Comparison of ENCODE assay signal across 13 mouse cellular contexts in genomic region chr5:33726891-33727290, GRCm38 (mm10). TPM values are rescaled to one million over a fixed set of nuclear protein-coding genes. Genes with fewer than 3 reads are reported as not detected.
DNase-seq lines count a peak whose midpoint lies in the region; ATAC-seq and TF ChIP-seq lines count a peak whose summit lies in the region.
"Had no signal": no experiment of that assay in that cellular context is flagged by ENCODE, and none has a peak within 500 bp of the region (broad histone marks: within the 10 kb centered on the region; RNA-seq: fewer than 3 reads in every experiment).

No protein-coding gene starts in this region.

- DNase-seq in left cerebral cortex, adult 2 months (ENCODE audit: extremely low spot score in 1 of 2, low spot score in 2 of 2): no peak
- DNase-seq in left cerebral cortex, postnatal 36 days (ENCODE audit: low spot score in 2 of 2): no peak
- DNase-seq in right cerebral cortex, adult 18-20 months: peak; percentile 27
- no peak for DNase-seq in right cerebral cortex, postnatal 10 days (ENCODE audit: low spot score in 2 of 2)
- DNase-seq in gastrocnemius, adult 18-20 months (ENCODE audit: low spot score): no peak
- DNase-seq: heart, postnatal 4 days; kidney, adult 11 months had no signal

- TF ChIP-seq CTCF in left cerebral cortex, adult 2 months (IDR thresholded peaks at IDR 0.05): no peak

- peak overlapping the region; percentile 16 for H3K9ac ChIP-seq in midbrain, embryonic 13.5 days (replicated peaks)
- H3K9ac ChIP-seq: limb, embryonic 15.5 days had no signal

- WGBS in midbrain, embryonic 13.5 days: 71% methylated on average over 1 of the region's 1 CpGs

- intact Hi-C loops in left cerebral cortex, adult 2 months (cut with DNase I): no loop called here
- intact Hi-C loops in left cerebral cortex, postnatal 36 days (cut with DNase I): no loop called here

- H3K36me3 ChIP-seq in midbrain, embryonic 13.5 days: peaks cover 33% of the 10 kb centered on the region

- H3K27ac ChIP-seq in left cerebral cortex, adult 2 months: peak overlapping the region; percentile 53
- no peak overlapping the region for H3K27ac ChIP-seq in midbrain, embryonic 13.5 days
- H3K27ac ChIP-seq: limb, embryonic 15.5 days; stomach, postnatal 0 days had no signal

- H3K4me1 ChIP-seq in midbrain, embryonic 13.5 days (replicated peaks): peaks cover 56% of the 10 kb centered on the region

- H3K4me3 ChIP-seq in left cerebral cortex, adult 2 months: no peak overlapping the region
- H3K4me3 ChIP-seq in midbrain, embryonic 13.5 days (replicated peaks): 0 out of 2 replicates have a peak overlapping the region, but pooled peaks have one; percentile 72
- H3K4me3 ChIP-seq: limb, embryonic 15.5 days had no signal

- peak overlapping the region; percentile 97 for H3K4me2 ChIP-seq in midbrain, embryonic 13.5 days (replicated peaks)
- H3K4me2 ChIP-seq: limb, embryonic 15.5 days had no signal

- H3K9me3 ChIP-seq in midbrain, embryonic 13.5 days: no peaks in the 10 kb centered on the region
- H3K9me3 ChIP-seq: limb, embryonic 15.5 days had no signal

- no peak for ATAC-seq in midbrain, embryonic 13.5 days
- ATAC-seq in megakaryocyte progenitor cell, adult 5-6 weeks (replicated peaks; ENCODE audit: poor library complexity): no peak
- ATAC-seq: activated CD4-positive, CD25-positive, alpha-beta regulatory T cell, adult 4 months; Patski had no signal

- H3K27me3 ChIP-seq in midbrain, embryonic 13.5 days: peaks cover 55% of the 10 kb centered on the region
- H3K27me3 ChIP-seq: Patski had no signal

RNA-seq across cellular contexts. Expression of gene Fgfr3, which starts 5.4 kb away (rescaled TPM):
- total RNA-seq in left cerebral cortex, adult 2 months (2021): 100 to 1,000 TPM; 112 to 140 TPM
- total RNA-seq in left cerebral cortex, postnatal 36 days (2021): 100 to 1,000 TPM; 120 to 133 TPM
- polyA plus RNA-seq in midbrain, embryonic 13.5 days (2015; fragmentation: Nextera tagmentation; extraction: Ambion mirVana): 38.3 and 45.9 TPM in 2 replicates
- 1 to 10 TPM; 3.5 to 5.7 TPM for total RNA-seq in gastrocnemius, adult 18-20 months (2021)
- total RNA-seq in megakaryocyte progenitor cell, adult 5-6 weeks (2015): 0.39 TPM in 1 of 2 replicates, not detected in the other
- total RNA-seq in megakaryocyte progenitor cell, adult 5-6 weeks (2017): 1.0 TPM in 1 of 2 replicates, not detected in the other

RNA-seq across cellular contexts. Expression of gene Letm1, which starts 55.7 kb away (rescaled TPM):
- total RNA-seq in left cerebral cortex, adult 2 months (2021): 100 to 1,000 TPM in 1 of 2 experiments, 10 to 100 TPM in 1; 98.0 to 103 TPM
- total RNA-seq in left cerebral cortex, postnatal 36 days (2021): 100 to 1,000 TPM; 108 to 113 TPM
- polyA plus RNA-seq in midbrain, embryonic 13.5 days (2015; fragmentation: Nextera tagmentation; extraction: Ambion mirVana): 52.3 and 58.7 TPM in 2 replicates
- 10 to 100 TPM; 71.4 to 74.5 TPM for total RNA-seq in gastrocnemius, adult 18-20 months (2021)
- 15.5 and 16.2 TPM in 2 replicates for total RNA-seq in megakaryocyte progenitor cell, adult 5-6 weeks (2015)
- 22.2 and 24.2 TPM in 2 replicates for total RNA-seq in megakaryocyte progenitor cell, adult 5-6 weeks (2017)

Comparison
In these comparisons a context has a peak if more than half of its experiments do, and no peak if none do; other contexts are left out.
1. RNA of gene Fgfr3, which starts 5.4 kb away (total RNA-seq): 112 to 140 TPM in left cerebral cortex, adult 2 months and 120 to 133 TPM in left cerebral cortex, postnatal 36 days; 3.5 to 5.7 TPM in gastrocnemius, adult 18-20 months and 0.39 to 1.0 TPM in megakaryocyte progenitor cell, adult 5-6 weeks; every median in the first group is over 10 times any median in the second.